In genomic region chr10:112400591-112401404, GRCm38 (mm10) we compare ENCODE assay signal across 12 mouse cellular contexts.
DNase-seq lines count a peak whose midpoint lies in the region; ATAC-seq lines count a peak whose summit lies in the region.
"Had no signal": no experiment of that assay in that cellular context is flagged by ENCODE, and none has a peak within 500 bp of the region (broad histone marks: within the 10 kb centered on the region; RNA-seq: fewer than 3 reads in every experiment).

No protein-coding gene starts in this region.

- H3K27ac ChIP-seq in liver, embryonic 12.5 days = no peak overlapping the region

- peak; percentile 31 to 60 for DNase-seq in adrenal gland, adult (ENCODE audit: inconsistent age in 2 of 2, low spot score in 1 of 2)
- DNase-seq in adrenal gland, postnatal 10 days = no peak
- DNase-seq in layer of hippocampus, adult 11-12 months (ENCODE audit: low spot score) = peak; percentile 15
- DNase-seq in layer of hippocampus, adult 9-10 months (ENCODE audit: low spot score) = no peak
- peak; percentile 17 to 28 for DNase-seq in right cerebral cortex, adult 2 months (ENCODE audit: low spot score in 2 of 2)
- DNase-seq in right cerebral cortex, postnatal 25 days = no peak
- peak; percentile 28 for DNase-seq in telencephalon, adult 2 months (ENCODE audit: low read depth, low spot score)
- DNase-seq: adrenal gland, postnatal 25 days; cerebellum, adult 9-10 months; kidney, postnatal 25 days; lung, postnatal 36 days had no signal

- no peak overlapping the region for H3K4me2 ChIP-seq in liver, embryonic 12.5 days

- H3K9me3 ChIP-seq in liver, embryonic 12.5 days (replicated peaks) = no peaks in the 10 kb centered on the region

- no peaks in the 10 kb centered on the region for H3K27me3 ChIP-seq in liver, embryonic 12.5 days (replicated peaks)

- H3K4me1 ChIP-seq in liver, embryonic 12.5 days = no peaks in the 10 kb centered on the region

- H3K9ac ChIP-seq in liver, embryonic 12.5 days = no peak overlapping the region

- ATAC-seq in liver, embryonic 12.5 days = no peak

- no peaks in the 10 kb centered on the region for H3K36me3 ChIP-seq in liver, embryonic 12.5 days

- H3K4me3 ChIP-seq in liver, embryonic 12.5 days = no peak overlapping the region

- 74% methylated on average over 9 of the region's 9 CpGs for WGBS in liver, embryonic 12.5 days (ENCODE audit: insufficient replicate concordance)

Comparison
In these comparisons a context has a peak if more than half of its experiments do, and no peak if none do; other contexts are left out.
1. DNase-seq: peak in adrenal gland, adult (2 of 2), layer of hippocampus, adult 11-12 months (single experiment), right cerebral cortex, adult 2 months (2 of 2) and telencephalon, adult 2 months (single experiment); none in adrenal gland, postnatal 10 days (single experiment), layer of hippocampus, adult 9-10 months (single experiment) and right cerebral cortex, postnatal 25 days (single experiment).